9 mouse cellular contexts compared by ENCODE assay signal in genomic region chr2:11338931-11339839, GRCm38 (mm10).
A peak's percentile ranks its signal among the peaks of the same experiment; 100 is the strongest.
DNase-seq lines count a peak whose midpoint lies in the region; TF ChIP-seq lines count a peak whose summit lies in the region.
"Had no signal": no experiment of that assay in that cellular context is flagged by ENCODE, and none has a peak within 500 bp of the region (broad histone marks: within the 10 kb centered on the region; RNA-seq: fewer than 3 reads in every experiment).

No protein-coding gene starts in this region.

- DNase-seq in adrenal gland, postnatal 14 days: peak; percentile 40
- DNase-seq in adrenal gland, postnatal 25 days: no peak
- DNase-seq in layer of hippocampus, adult 11-12 months (ENCODE audit: low spot score): peak; percentile 61
- DNase-seq in layer of hippocampus, postnatal 10 days (ENCODE audit: low spot score in 2 of 2): no peak
- no peak for DNase-seq in left cerebral cortex, adult 2 months (ENCODE audit: extremely low spot score in 1 of 2, low spot score in 2 of 2)
- peak; percentile 26 for DNase-seq in splenic B cell, adult 2 months (ENCODE audit: low read depth, low spot score)
- DNase-seq in urinary bladder, postnatal 10 days (ENCODE audit: low spot score): no peak

- intact Hi-C loops in left cerebral cortex, adult 2 months (cut with DNase I): loop anchor here (10.0 kb wide), 1 partner anchor 346 kb away; no protein-coding TSS in a partner anchor

- no peaks in the 10 kb centered on the region for H3K27me3 ChIP-seq in splenic B cell, adult 2 months (ENCODE audit: control insufficient read depth, insufficient read depth, low read length, poor library complexity, severe bottlenecking)
- H3K27me3 ChIP-seq: limb, embryonic 15.5 days had no signal

- no peak for TF ChIP-seq POLR2A in embryonic fibroblast, embryonic 13.5 days (IDR thresholded peaks at IDR 0.05; ENCODE audit: low read depth, low read length)

- no peak overlapping the region for H3K4me3 ChIP-seq in embryonic fibroblast, embryonic 13.5 days (ENCODE audit: insufficient read depth, low read length)
- no peak overlapping the region for H3K4me3 ChIP-seq in left cerebral cortex, adult 2 months
- H3K4me3 ChIP-seq: limb, embryonic 15.5 days had no signal

- H3K4me1 ChIP-seq in embryonic fibroblast, embryonic 13.5 days (ENCODE audit: control insufficient read depth, insufficient read depth, low read length): no peaks in the 10 kb centered on the region

- no peaks in the 10 kb centered on the region for H3K36me3 ChIP-seq in splenic B cell, adult 2 months (ENCODE audit: control insufficient read depth, insufficient read depth, low read length, poor library complexity, severe bottlenecking)
- H3K36me3 ChIP-seq: limb, embryonic 15.5 days had no signal

- peak overlapping the region; percentile 17; the same call in 1 of the 2 replicates for H3K27ac ChIP-seq in embryonic fibroblast, embryonic 13.5 days (ENCODE audit: insufficient read depth, low read length)
- peak overlapping the region; percentile 55; the same call in 1 of the 2 replicates for H3K27ac ChIP-seq in left cerebral cortex, adult 2 months
- H3K27ac ChIP-seq: limb, embryonic 15.5 days had no signal

- TF ChIP-seq CTCF in embryonic fibroblast, embryonic 13.5 days (IDR thresholded peaks at IDR 0.05; ENCODE audit: borderline replicate concordance, insufficient read depth, low read length): no peak
- TF ChIP-seq CTCF in left cerebral cortex, adult 2 months (IDR thresholded peaks at IDR 0.05): no peak; the same call in none of the 2 replicates

Comparison
In these comparisons a context has a peak if more than half of its experiments do, and no peak if none do; other contexts are left out.
1. DNase-seq: peak in adrenal gland, postnatal 14 days (single experiment), layer of hippocampus, adult 11-12 months (single experiment) and splenic B cell, adult 2 months (single experiment); none in adrenal gland, postnatal 25 days (single experiment), layer of hippocampus, postnatal 10 days (0 of 2), left cerebral cortex, adult 2 months (0 of 2) and urinary bladder, postnatal 10 days (single experiment).